Mouse (Mus musculus): ENCODE data around the gene Aloxe3. TPM values are rescaled to one million over a fixed set of nuclear protein-coding genes. Genes with fewer than 3 reads are reported as not detected.

Aloxe3 gene
- polyA plus RNA-seq, 1 experiment from 2014 or later, result 0.47 TPM

GRCm38 (mm10) chr11:69133923-69134621 is 8.4 kb downstream of the Aloxe3 start:
- WGBS, result 1% methylated on average over 34 of the region's 34 CpGs
- Histone ChIP-seq H3K4me2 (replicated peaks) (peak overlapping the region; percentile 81), H3K9me3 (no peaks in the 10 kb centered on the region), H3K27ac (no peak overlapping the region), H3K4me1 (no peaks in the 10 kb centered on the region), H3K4me3 (peak overlapping the region; percentile 47), H3K36me3 (no peaks in the 10 kb centered on the region), H3K27me3 (0 out of 2 replicates have a peak, but pooled peaks cover 12% of the 10 kb centered on the region), H3K9ac (peak overlapping the region; percentile 43)
- peak; percentile 73 for ATAC-seq (ENCODE audit: insufficient number of reproducible peaks, insufficient read depth, low FRiP score, low TSS enrichment)

GRCm38 (mm10) chr11:69134622-69134968 is 8.9 kb downstream of the Aloxe3 start:
- peak overlapping the region; percentile 81 for H3K4me2 ChIP-seq (replicated peaks)
- 24% methylated on average over 8 of the region's 8 CpGs for WGBS
- no peaks in the 10 kb centered on the region for H3K4me1 ChIP-seq
- H3K36me3 ChIP-seq, result no peaks in the 10 kb centered on the region
- ATAC-seq (ENCODE audit: insufficient number of reproducible peaks, insufficient read depth, low FRiP score, low TSS enrichment), result peak; percentile 22; the same call in 1 of the 2 replicates
- H3K27ac ChIP-seq, result no peak overlapping the region
- H3K9ac ChIP-seq, result 0 out of 2 replicates have a peak overlapping the region, but pooled peaks have one; percentile 43
- 0 out of 2 replicates have a peak, but pooled peaks cover 12% of the 10 kb centered on the region for H3K27me3 ChIP-seq
- peak overlapping the region; percentile 47 for H3K4me3 ChIP-seq
- H3K9me3 ChIP-seq, result no peaks in the 10 kb centered on the region

GRCm38 (mm10) chr11:69135361-69135760 is 9.7 kb downstream of the Aloxe3 start:
- Histone ChIP-seq H3K27ac (no peak overlapping the region), H3K4me2 (replicated peaks) (no peak overlapping the region), H3K9ac (no peak overlapping the region), H3K36me3 (no peaks in the 10 kb centered on the region), H3K27me3 (0 out of 2 replicates have a peak, but pooled peaks cover 12% of the 10 kb centered on the region), H3K4me1 (no peaks in the 10 kb centered on the region), H3K9me3 (no peaks in the 10 kb centered on the region), H3K4me3 (no peak overlapping the region)
- no peak for ATAC-seq (ENCODE audit: insufficient number of reproducible peaks, insufficient read depth, low FRiP score, low TSS enrichment)
- 93% methylated on average over 5 of the region's 6 CpGs for WGBS

DNA sequence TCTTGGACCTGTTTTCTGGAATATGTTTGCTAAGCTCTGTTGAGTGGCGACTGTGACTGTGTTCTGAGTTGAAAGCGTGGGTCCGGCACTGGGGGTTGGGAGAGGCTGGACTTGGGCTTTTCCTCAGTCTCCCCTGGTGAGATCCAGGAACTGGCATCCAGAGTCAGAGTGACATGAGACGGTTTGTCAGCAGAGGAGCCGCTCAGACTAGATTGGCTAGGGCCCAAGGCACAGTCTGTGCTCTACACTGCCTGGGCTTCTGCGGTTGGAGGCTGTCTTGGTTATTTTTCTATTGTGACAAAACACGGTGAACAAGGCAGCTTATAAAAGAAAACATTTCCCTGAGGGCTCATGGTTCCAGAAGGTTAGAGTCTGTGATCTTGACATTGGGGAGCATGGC is 21.9 kb downstream of the Aloxe3 start:
- Histone ChIP-seq H3K9ac (no peak overlapping the region), H3K4me2 (replicated peaks) (no peak overlapping the region), H3K9me3 (no peaks in the 10 kb centered on the region), H3K36me3 (no peaks in the 10 kb centered on the region), H3K4me3 (no peak overlapping the region), H3K4me1 (0 out of 2 replicates have a peak, but pooled peaks cover 3% of the 10 kb centered on the region), H3K27ac (no peak overlapping the region), H3K27me3 (no peaks in the 10 kb centered on the region)
- 73% methylated on average over 7 of the region's 7 CpGs for WGBS
- ATAC-seq (ENCODE audit: insufficient number of reproducible peaks, insufficient read depth, low FRiP score, low TSS enrichment), result no peak

- H3K9ac ChIP-seq, result no peak overlapping the region
- no peaks in the 10 kb centered on the region for H3K36me3 ChIP-seq
- 0 out of 2 replicates have a peak, but pooled peaks cover 3% of the 10 kb centered on the region for H3K4me1 ChIP-seq
- H3K27ac ChIP-seq, result no peak overlapping the region
- H3K4me3 ChIP-seq, result no peak overlapping the region
- H3K4me2 ChIP-seq (replicated peaks), result no peak overlapping the region
- no peaks in the 10 kb centered on the region for H3K27me3 ChIP-seq
- WGBS, result 90% methylated on average over 5 of the region's 5 CpGs
- H3K9me3 ChIP-seq, result no peaks in the 10 kb centered on the region
- ATAC-seq (ENCODE audit: insufficient number of reproducible peaks, insufficient read depth, low FRiP score, low TSS enrichment), result no peak
Observed at GRCm38 (mm10) chr11:69148451-69148960, 22.8 kb downstream of the Aloxe3 start.

GRCm38 (mm10) chr11:69149728-69150127 is 24.0 kb downstream of the Aloxe3 start:
- 87% methylated on average over 6 of the region's 6 CpGs for WGBS
- Histone ChIP-seq H3K4me3 (no peak overlapping the region), H3K27me3 (no peaks in the 10 kb centered on the region), H3K4me1 (0 out of 2 replicates have a peak, but pooled peaks cover 3% of the 10 kb centered on the region), H3K4me2 (replicated peaks) (no peak overlapping the region), H3K27ac (no peak overlapping the region), H3K36me3 (no peaks in the 10 kb centered on the region), H3K9ac (no peak overlapping the region), H3K9me3 (no peaks in the 10 kb centered on the region)
- no peak for ATAC-seq (ENCODE audit: insufficient number of reproducible peaks, insufficient read depth, low FRiP score, low TSS enrichment)

- no peak overlapping the region for H3K27ac ChIP-seq
- no peak for ATAC-seq (ENCODE audit: insufficient number of reproducible peaks, insufficient read depth, low FRiP score, low TSS enrichment)
- peak overlapping the region; percentile 9 for H3K4me3 ChIP-seq
Observed at GRCm38 (mm10) chr11:69150444-69150843, 24.7 kb downstream of the Aloxe3 start.

GRCm38 (mm10) chr11:69151004-69151403 is 25.3 kb downstream of the Aloxe3 start:
- Histone ChIP-seq H3K4me3 (peak overlapping the region; percentile 9), H3K9me3 (no peaks in the 10 kb centered on the region), H3K4me2 (replicated peaks) (peak overlapping the region; percentile 40), H3K9ac (0 out of 2 replicates have a peak overlapping the region, but pooled peaks have one; percentile 3), H3K4me1 (0 out of 2 replicates have a peak, but pooled peaks cover 3% of the 10 kb centered on the region), H3K27me3 (peaks cover 4% of the 10 kb centered on the region; the same call in 1 of the 2 replicates), H3K36me3 (no peaks in the 10 kb centered on the region), H3K27ac (no peak overlapping the region)
- ATAC-seq (ENCODE audit: insufficient number of reproducible peaks, insufficient read depth, low FRiP score, low TSS enrichment), result no peak
- 44% methylated on average over 6 of the region's 6 CpGs for WGBS

More at GRCm38 (mm10) chr11:69150444-69150843, 24.7 kb downstream of the Aloxe3 start:
- Histone ChIP-seq H3K27me3 (peaks cover 4% of the 10 kb centered on the region; the same call in 1 of the 2 replicates), H3K36me3 (no peaks in the 10 kb centered on the region), H3K4me1 (0 out of 2 replicates have a peak, but pooled peaks cover 3% of the 10 kb centered on the region), H3K9me3 (no peaks in the 10 kb centered on the region), H3K9ac (0 out of 2 replicates have a peak overlapping the region, but pooled peaks have one; percentile 3), H3K4me2 (replicated peaks) (peak overlapping the region; percentile 40)
- 5% methylated on average over 7 of the region's 7 CpGs for WGBS

- Histone ChIP-seq H3K4me3 (no peak overlapping the region), H3K36me3 (no peaks in the 10 kb centered on the region), H3K27ac (no peak overlapping the region), H3K9ac (no peak overlapping the region), H3K9me3 (no peaks in the 10 kb centered on the region), H3K27me3 (peaks cover 29% of the 10 kb centered on the region), H3K4me2 (replicated peaks) (no peak overlapping the region), H3K4me1 (peaks cover 11% of the 10 kb centered on the region; the same call in 1 of the 2 replicates)
- ATAC-seq (ENCODE audit: insufficient number of reproducible peaks, insufficient read depth, low FRiP score, low TSS enrichment), result no peak
- 86% methylated on average over 8 of the region's 8 CpGs for WGBS
Observed at GRCm38 (mm10) chr11:69153831-69154230, 28.1 kb downstream of the Aloxe3 start.

DNA sequence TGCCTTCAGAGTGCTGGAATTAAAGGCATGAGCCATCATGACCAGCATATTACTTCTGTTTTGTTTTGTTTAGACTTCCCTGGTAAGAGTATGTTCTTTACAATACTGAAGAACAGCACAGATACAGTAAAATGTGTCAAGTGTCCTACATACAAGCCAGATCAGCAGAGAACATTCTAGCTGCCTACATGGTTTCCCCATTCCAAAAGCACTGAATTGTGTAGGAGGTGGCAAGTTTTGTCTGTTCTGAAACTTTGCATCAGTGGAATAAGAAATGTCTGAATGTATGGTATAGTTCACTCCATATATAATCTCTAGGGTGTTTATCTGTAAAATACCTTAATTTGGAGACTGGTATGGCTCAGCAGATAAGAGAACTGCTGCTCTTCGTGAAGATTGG is 29.7 kb downstream of the Aloxe3 start:
- H3K27me3 ChIP-seq, result peaks cover 29% of the 10 kb centered on the region
- H3K27ac ChIP-seq, result no peak overlapping the region

DNA sequence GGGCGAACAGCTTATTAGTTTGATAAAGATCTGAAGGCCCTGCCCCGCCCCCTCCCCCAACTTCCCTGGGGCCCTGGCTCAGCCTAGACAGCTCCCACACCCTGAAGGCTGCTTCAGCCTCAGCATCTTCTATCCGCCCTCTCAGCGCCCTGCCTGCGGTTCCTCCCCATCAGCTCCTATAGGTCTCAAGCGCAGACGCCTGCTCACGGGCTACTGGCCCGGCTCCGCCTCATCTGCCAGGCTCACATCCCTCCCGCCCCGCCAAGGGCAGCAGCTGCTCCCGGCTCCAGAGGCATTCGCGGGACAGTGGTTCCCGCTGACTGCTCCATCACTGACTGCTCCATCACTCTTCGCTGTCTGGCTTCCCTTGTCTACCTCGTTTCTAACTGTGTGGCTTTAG is 31.1 kb downstream of the Aloxe3 start, which contains the start of gene Alox12b:
Gene Alox12b, plus strand, starts transcription at position 190 of the 400 bp plus-strand sequence.
- H3K4me2 ChIP-seq (replicated peaks), result peak within 1 kb of the TSS; percentile 40
- H3K27me3 ChIP-seq, result peaks cover 29% of the 10 kb centered on the region
- no peak within 1 kb of the TSS for H3K27ac ChIP-seq
- H3K9ac ChIP-seq, result no peak within 1 kb of the TSS
- peaks cover 8% of the 10 kb centered on the region; the same call in 1 of the 2 replicates for H3K4me1 ChIP-seq
- no peaks in the 10 kb centered on the region for H3K9me3 ChIP-seq
- ATAC-seq (ENCODE audit: insufficient number of reproducible peaks, insufficient read depth, low FRiP score, low TSS enrichment), result no peak
- peak within 1 kb of the TSS; percentile 19 for H3K4me3 ChIP-seq
- WGBS, result 3% methylated on average over 18 of the region's 18 CpGs
- no peaks in the 10 kb centered on the region for H3K36me3 ChIP-seq

More for the DNA sequence above, 29.7 kb downstream of the Aloxe3 start:
- Histone ChIP-seq H3K4me3 (no peak overlapping the region), H3K4me1 (peaks cover 8% of the 10 kb centered on the region; the same call in 1 of the 2 replicates), H3K4me2 (replicated peaks) (no peak overlapping the region), H3K9me3 (no peaks in the 10 kb centered on the region), H3K9ac (no peak overlapping the region), H3K36me3 (no peaks in the 10 kb centered on the region)
- ATAC-seq (ENCODE audit: insufficient number of reproducible peaks, insufficient read depth, low FRiP score, low TSS enrichment), result no peak
- WGBS, result 57% methylated on average over 1 of the region's 1 CpGs

DNA sequence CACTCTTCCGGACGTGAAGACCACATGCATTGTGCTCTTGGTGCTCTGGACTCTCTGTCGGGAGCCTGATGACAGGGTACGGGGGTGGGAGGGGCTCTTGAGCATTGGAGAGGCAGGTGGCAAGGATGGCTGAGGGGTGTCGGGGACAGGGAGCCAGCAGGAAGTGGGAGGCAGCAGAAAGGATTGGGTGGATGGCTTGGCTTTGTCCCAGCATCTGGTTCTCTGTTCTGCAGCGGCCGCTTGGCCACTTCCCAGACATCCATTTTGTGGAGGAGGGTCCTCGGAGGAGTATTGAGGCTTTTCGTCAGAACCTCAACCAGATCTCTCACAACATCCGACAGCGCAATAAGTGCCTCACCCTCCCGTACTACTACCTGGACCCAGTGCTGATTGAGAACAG is 43.6 kb downstream of the Aloxe3 start:
- no peak overlapping the region for H3K4me2 ChIP-seq (replicated peaks)
- H3K9ac ChIP-seq, result no peak overlapping the region
- WGBS, result 91% methylated on average over 12 of the region's 12 CpGs
- H3K4me3 ChIP-seq, result no peak overlapping the region
- peaks cover 12% of the 10 kb centered on the region for H3K27me3 ChIP-seq
- no peak for ATAC-seq (ENCODE audit: insufficient number of reproducible peaks, insufficient read depth, low FRiP score, low TSS enrichment)
- H3K4me1 ChIP-seq, result no peaks in the 10 kb centered on the region
- H3K27ac ChIP-seq, result no peak overlapping the region
- H3K9me3 ChIP-seq, result no peaks in the 10 kb centered on the region
- no peaks in the 10 kb centered on the region for H3K36me3 ChIP-seq

Data from embryonic facial prominence, embryonic 12.5 days (tissue).